Mouse (Mus musculus) gastrocnemius, postnatal 10 days (tissue): ENCODE data around the gene Smyd3. TPM values are rescaled to one million over a fixed set of nuclear protein-coding genes. Genes with fewer than 3 reads are reported as not detected.

Source experiments
- DNase-seq: peaks from one replicate; pipeline ENCODE4 v3.0.0; 2021; ENCODE audit warnings: mixed read lengths
- total RNA-seq, 2 experiments: library from RNA; stranded (reverse); gene quantifications; 2 replicates each; pipeline ENCODE4 v1.2.3; 2021

Gene Smyd3
- total RNA-seq, 2 experiments from 2014 or later, result 5.8 to 6.1 TPM

DNA sequence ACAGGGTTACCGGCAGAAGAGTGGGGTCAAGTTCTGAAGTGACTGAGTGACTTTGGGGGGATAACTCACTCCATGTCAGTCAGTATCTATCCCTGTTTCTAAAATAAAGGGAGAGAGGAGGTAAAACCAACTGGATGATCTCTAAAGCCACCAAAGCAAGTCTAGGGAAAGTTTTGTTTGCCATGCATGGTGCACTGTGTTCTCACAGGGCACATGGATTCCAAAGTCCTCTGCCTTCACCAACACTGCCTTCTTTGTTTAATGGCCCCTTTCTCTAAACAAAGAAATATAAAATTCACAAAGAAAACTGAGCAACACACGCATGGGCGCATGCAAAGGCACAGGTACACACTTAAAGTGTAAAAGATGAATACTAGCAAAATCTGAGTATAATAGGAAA lies 403.5 kb downstream of the Smyd3 start:
- no peak for DNase-seq

DNA sequence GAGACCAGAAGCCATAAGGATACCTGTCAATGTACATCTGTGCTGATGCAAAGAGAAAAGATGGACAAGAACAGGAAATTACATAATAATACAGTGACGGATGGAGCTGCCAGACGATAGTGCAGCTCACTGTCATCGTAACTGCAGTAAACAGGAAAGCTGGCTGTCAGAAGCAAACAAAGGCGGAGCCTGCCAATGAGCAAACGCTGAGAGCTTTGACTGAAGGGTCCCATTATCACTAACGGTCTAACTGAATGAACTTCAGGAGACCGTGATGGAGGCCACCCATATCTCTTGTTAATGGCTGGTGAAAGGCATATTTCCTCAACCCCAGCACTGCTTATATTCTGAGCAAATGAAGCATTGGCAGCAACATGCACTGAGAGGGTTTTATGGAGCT lies 409.1 kb downstream of the Smyd3 start:
- no peak for DNase-seq

DNA sequence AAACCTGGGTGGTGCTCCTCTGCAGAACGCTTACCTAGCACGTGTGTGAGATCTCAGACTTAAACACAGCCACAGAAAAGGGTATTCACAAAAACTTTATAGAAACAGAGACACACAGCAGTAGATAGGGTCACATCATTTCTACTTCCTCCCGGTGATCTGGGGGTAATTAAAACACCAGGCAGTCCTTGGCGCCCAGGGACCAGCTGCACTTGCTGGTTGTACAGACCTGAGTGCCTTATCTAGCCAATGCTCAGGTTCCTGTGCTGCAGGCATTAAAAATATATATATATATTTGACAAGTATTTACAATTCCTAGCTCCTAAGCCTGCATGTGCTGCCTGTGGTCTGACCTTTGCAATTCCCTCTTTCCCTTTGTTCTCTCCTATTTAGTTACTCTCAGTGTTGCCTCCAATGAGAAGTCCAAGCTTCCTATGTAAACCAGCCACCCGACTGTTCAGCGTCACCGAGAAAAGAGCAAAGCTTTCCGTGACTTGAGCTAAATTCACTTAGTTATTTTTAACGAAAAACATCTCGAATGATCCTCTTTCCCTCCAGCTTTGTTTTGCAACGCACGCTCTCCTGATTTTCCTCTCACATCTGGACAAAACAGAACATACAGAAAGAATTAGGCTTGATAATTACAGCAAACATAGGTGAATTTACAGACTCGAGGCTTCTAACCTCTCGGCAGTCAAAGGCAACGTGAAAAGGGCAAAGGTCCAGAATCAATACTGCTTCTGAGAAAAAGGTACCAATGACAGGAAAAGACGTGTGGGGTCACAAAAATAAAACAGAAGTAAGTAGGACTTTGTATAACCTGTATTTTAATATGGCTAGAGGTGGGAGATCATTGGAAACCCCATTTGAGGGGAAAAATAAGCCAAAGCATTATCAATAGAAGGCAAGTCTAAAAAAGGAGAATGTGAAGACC lies 409.8 kb downstream of the Smyd3 start:
- DNase-seq, result no peak

DNA sequence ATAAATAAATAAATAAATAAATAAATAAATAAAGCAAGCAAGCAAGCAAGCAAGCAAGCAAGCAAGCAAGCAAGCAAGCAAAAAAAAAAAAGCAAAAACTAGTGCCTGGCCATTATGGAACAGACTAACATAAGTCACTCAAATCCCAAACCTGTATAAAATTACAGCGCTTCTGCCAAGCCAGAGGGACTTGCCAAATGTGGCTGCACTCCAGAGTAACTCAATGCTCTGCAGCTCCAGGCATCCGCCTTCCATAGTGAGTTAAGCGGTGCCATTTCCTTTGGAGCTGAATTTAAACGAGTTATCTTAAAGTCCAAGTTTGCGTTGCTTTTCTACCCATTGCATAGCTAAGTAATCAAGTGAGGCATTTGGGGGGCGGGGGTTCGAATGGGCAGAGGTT lies 410.6 kb downstream of the Smyd3 start:
- DNase-seq, result peak; percentile 54

DNA sequence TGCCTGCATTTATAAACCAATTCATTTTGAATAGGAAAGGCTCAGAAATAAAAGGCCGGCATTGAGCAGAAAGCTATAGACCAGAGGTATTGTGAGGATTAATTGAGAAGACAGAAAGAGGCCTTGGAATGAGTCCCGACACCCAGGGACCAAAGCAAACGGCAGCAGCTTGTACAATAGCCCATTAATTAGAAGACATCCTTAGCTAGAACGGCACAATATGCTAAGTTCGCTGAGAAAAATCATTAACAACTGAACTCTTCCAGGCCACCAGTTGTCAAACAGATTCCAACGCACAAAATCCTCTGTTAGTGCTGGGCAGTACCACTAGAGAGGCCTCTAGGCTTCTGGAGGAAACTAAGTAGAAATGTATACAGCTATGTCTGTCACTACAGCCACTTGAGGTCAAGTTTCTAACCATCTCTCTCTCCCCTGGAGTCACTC lies 411.1 kb downstream of the Smyd3 start:
- DNase-seq, result no peak

DNA sequence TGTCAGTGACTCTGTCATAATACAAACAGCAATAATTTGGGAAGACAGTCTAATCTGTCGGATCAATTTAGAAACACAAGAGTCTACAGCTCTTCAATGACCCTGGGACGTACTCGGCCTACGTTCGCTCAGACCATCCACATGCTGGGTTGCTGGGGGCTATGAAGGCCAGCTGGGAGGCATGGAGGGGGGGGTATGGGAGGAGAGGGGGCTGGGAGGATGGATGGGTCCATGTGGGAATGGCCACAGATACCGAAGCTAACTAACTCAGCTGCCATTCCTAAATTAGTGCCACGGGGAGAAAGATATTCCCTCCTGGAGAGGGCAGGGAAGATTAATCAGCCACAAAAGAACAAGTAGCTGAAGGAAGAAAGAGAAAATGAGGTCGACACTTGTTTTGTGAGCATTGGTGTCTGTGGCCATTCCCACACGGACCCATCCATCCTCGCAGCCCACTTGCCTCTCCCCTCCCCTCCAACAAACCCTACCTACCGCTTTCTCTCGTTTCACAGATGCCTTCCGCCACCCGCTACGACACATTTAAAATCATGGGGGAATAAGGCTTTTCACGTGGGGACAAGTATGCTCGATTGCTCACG lies 411.6 kb downstream of the Smyd3 start:
- DNase-seq, result no peak

DNA sequence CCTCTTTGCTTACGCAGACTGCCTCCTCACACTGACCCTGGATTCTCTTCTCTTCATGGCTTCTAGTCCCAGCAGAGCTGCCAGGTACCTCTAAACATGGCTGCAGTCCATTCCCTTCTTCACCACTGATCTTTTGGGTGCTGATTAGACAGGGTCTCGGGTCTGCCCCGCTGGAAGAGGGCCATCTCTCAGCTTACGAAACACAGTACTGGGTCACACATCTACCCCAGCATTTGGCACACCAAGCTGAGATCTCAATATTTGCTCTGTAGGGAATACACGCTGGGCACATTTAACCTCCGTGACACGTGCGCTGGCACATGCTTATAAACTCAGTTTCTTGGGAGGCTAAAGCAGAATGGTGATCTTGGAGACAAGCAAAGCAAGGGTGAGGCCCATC lies 413.4 kb downstream of the Smyd3 start:
- DNase-seq, result no peak

DNA sequence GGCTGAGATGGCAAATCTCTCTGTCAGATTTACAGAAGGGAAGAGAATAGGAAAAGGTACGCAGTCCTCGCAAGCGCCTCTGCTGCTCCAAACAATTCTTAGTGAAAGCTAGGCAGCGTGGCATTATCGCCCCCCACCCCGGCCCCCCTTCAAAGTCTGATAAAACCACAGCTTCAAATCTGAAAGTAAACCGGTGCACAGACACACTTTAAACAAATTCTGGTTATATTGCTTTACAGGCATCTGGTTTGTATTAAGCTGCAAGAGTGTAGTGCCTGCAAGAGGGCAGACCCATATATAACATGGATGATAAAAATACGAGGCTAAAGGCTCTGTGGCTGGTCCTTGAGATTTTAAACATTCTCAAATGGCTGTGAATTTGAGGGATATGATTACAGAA lies 420.8 kb downstream of the Smyd3 start:
- no peak for DNase-seq

DNA sequence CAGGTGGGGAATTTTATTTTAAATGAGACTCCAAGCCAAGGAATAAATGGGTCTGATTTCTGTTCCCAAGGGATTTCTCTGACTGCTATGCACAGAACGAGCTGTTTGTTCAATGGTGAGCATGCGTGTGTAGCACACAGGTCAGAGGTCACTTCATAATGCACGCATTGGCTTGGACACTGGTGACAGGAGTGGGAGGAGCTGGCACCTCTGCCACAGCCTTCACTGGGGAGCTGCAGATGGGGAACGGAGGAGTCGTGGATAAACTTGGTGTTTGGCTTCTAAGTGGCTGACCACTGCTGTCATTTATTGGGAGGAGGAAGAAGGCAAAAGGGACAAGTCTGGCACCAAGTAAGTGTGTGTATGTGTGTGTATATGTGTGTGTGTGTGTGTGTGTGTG lies 421.5 kb downstream of the Smyd3 start:
- no peak for DNase-seq

DNA sequence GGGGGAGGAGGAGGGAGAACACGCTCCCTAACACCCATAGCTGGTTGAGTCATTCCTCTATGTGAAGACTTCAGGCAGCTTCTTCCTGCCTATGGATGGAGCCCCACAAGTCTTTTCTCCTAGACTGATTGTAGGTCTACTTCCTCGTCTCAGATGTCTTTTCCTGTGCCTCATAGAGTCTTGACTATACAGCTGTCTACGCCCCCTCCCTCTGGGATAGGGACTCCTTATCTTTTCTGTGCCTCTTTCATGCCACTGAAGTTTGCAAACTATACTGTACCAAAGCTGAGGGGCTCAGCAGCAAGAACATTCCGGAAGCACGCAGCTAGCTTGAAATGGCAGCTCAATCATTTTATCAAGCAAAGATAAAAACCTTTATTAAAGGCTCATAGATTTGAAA lies 428.7 kb downstream of the Smyd3 start:
- no peak for DNase-seq

DNA sequence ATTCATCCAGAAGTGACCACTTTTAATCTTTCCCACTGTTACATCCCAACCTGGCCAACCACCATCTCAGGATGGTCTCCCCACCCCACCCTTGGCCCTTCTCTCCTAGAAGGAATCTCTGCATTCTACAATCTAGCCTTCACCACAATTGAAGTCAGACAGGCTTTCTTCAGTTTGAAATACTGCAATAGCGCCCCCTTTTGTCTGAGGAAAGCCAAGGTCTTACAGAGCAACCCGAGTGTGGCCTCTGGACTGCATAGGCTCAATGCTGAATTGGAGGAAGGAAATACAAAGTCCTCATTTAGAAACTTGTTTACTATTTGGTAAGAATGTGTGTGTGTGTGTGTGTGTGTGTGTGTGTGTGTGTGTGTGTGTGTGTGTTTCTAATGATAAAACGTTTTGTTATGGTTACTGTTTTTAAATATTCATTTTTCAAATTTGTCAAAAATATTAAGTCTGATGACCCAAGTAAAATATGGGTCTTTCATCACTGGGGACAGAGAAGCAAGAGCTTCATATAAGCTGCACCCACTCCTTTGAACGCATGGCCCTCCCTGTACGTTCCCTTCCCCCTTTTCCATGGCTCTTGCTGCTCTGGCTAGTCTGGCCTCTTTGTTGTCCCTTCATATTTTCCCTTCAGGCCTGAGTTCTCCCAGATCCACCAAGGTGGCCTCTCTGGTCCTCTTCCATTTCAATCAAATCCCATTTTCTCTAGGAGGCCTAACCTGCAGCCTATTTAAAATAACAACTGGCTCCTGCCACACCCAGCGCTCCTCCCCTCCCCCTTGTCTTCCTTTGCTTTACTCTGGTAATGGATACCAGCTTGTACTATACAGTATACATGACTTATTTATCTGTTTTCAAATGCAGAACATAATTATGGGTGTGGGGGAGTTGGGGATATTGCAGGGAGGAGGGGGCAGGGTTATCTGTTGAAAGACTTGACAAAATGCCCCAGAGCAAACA lies 430.5 kb downstream of the Smyd3 start:
- no peak for DNase-seq

DNA sequence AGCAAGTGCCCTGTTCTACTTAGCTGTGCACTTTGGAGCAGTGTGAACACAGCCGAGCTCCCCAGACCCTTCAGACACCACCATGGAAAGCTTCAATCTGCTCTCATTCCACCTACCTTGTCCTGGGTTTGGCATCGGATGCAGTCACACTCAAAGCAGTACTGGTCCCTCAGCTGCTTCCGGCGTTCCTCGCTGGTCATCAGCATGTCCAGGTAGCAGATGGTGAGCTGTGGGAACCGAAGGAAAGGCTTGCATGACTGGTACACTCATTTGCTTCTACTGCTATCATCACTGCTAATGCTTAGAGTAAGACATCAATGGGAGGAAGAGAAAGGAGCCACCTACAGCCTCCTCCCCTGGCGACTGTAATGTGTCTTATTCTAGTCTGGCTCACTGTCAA lies 431.6 kb downstream of the Smyd3 start:
- DNase-seq, result no peak

DNA sequence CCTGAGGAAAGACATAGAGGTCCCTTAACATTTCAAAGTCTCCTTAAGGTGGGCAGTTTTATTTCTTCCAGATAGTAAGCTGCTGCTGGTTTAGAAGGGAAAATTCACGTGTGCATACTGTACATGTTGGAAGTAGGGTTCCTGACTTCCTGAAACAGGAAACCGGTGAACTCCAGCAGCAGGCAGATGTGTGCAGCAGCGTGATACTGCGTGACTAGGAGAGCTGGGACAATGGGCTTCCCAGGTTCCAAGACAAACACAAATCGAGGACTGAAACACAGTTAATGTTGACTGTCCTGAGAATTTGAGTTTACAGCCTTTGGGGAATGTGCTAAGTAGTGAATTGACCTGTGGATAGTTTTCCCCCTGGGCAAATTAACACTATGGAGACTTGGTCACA lies 434.7 kb downstream of the Smyd3 start:
- DNase-seq, result no peak

DNA sequence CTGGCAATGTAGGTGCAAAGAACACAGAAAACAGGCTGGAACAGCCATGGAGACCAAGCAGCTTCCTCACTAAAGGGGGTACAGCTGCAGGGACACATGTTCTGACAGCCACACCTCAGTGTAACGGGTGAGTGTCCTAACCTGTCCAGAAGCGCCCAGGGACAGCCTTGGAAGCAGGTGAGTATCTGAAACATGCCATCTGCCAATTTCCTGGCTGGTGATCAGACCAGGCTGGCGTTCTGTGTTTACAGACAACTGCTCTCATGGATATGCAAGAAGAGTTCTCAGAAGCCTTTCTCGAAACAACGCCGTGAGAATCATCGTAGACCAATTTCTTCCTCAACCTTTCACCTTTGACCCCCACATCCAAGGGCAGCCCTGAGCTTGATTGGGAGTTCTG lies 444.0 kb downstream of the Smyd3 start:
- DNase-seq, result no peak

DNA sequence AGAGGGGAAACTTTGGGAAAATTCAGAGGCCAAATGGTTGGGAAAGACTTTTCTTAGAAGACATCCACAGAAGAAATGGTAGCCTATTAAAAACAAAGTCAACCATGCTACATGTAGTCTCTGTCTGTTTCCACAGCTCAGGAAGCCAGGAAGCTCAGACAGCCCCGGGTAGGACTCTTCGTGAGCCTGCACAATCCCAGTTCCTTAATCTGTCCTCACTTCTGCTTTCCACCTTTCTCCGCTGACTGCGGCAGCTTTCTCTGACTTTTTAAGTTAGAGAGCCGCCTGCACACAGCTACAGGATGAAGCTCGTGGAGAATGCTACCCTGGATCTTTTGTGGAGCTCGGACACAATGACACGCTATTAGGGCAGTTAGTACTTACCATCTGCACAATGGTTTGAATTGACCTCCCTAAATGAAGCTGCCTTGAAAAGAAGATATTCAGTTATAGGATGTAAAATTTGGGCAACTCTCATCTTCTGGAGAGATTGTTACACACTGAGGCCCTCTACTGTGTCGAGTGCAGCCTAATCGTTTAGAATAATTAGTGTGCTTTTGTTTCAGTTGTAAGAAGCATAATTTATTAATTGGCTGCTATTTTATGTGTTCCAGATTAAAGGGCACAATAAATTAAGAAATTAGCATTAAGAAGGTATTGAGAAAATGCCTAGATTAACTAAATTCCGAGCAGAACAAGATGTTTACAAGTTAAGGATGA lies 444.7 kb downstream of the Smyd3 start:
- no peak for DNase-seq

DNA sequence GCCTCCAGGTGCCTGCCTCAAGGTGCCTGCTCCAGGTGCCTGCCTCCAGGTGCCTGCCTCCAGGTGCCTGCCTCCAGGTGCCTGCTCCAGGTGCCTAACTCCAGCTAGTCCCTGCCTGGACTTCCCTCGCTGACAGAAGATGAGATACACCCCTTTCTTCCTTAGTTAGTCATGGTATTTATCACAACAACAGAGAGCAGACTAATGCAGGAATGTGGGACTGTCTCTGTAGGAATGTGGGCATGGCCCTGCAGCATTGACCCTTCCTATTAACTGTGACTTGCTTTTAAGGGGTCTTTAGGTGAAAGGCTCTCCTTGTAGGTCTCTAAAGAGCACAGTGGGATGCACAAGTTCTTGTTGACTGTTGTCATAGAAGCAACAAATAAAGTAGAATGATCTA lies 445.4 kb downstream of the Smyd3 start:
- DNase-seq, result no peak

DNA sequence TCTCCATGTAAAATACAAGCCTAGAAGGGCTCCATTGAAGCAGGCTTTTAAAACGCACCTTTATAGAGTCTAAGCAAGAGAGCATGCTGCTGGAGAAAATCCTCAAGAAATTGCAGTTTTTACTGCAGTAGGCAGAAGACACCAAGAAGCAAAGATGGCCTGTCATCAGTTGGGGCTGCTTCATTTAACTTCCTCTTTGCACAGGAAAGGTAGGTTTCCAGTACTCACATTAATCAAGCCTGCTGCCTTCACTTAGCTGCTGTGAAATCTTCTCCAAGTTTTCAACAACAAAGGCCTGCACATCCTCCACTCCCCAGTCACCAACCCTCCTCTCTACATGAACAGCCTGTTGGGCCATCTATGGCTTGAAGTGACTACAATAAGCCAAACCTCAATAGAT lies 448.9 kb downstream of the Smyd3 start:
- no peak for DNase-seq

DNA sequence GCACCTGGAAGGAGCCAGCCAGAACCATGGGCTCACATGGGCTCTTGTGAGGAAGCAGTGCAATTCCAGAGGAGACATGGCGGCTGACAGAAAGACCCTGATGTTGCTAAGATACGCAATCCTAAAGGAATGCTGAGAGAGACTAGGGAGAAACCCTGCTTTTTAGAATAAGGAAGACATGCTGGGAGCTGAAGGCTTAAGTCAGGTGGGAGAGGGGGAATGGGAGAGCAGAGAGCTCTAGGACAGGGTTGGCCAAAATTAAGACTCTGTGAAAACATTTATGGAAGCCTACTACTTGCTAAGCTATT lies 452.6 kb downstream of the Smyd3 start:
- no peak for DNase-seq

DNA sequence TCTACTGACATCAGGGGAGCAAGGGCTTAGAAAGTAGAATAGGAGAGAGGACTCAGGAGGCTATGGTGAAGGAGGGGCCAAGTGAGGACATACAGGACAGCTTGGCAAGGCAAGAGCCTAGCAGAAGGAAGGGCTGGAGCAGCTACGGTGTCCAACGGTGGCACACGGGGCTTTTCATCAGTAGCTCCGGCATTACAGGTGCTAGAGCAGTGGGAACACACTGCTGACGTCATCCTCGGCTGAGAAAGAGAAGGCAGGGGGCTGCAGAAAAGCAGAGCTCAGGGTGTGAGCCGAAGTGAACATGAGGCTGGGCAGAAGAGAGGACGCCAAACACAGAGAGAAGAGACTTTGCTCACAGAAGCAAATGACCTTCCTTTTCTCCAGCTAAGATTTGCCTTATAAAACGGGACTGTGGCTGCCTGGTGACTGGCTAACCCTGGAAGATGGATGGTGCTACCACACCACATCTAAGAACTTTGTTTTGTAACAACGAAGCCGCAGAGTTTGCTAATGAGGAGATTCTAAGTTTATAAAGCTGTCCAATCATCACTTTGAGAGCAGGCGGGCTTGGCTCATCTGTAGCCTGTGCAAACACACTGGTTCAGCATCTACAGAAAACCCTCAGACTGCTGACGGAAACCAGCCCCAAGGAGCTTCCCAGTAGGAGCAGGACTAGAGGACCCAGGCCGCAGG lies 453.1 kb downstream of the Smyd3 start:
- no peak for DNase-seq

DNA sequence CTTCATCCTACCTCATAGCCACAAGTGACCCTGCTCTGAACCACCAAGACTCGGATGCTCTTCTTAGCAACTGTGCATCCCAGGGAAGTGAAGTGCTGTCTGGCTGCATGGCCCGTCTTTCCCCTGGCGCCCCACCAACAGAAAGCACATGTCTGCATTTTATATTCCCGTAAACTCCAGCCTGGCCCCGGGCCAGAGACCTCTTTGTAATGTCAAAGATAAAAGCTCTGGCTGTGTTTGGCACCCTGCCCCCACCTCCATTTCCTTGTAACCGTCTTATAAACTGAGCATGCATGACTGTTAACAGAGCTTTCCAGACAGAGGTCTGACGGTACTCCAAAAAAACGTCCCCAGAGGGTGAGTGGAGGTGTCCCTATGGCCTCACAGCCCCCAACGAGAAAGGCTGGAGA lies 456.1 kb downstream of the Smyd3 start:
- peak; percentile 55 for DNase-seq

DNA sequence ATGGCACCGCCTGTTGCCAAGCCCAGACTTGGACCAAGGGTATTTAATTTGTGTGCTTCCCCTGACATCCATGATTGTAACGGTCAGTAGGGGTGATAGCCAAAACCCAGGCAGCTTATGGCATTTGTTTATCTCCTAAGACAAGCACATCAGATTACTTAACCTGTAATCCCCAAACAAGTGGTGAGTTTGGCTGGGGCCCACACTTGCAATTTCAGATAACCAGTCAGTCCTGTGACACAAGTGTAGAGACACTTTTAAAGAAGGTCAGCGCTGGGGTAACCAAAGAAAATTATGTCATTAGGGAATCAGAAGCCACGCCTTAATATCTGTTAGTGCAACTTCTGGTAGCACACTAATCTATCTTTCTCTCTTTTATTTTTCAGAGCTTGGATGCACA lies 456.8 kb downstream of the Smyd3 start:
- no peak for DNase-seq
